In genomic region chr8:126360701-126361100, GRCm38 (mm10) we compare ENCODE assay signal across 25 mouse cellular contexts.
A peak's percentile ranks its signal among the peaks of the same experiment; 100 is the strongest.
DNase-seq lines count a peak whose midpoint lies in the region; ATAC-seq and TF ChIP-seq lines count a peak whose summit lies in the region.
"Had no signal": no experiment of that assay in that cellular context is flagged by ENCODE, and none has a peak within 500 bp of the region (broad histone marks: within the 10 kb centered on the region; RNA-seq: fewer than 3 reads in every experiment).

No protein-coding gene starts in this region.

- no peaks in the 10 kb centered on the region for H3K79me2 ChIP-seq in liver, adult 2 months (ENCODE audit: control insufficient read depth, insufficient read depth, low read length)
- H3K79me2 ChIP-seq in heart, adult 2 months (replicated peaks; ENCODE audit: control insufficient read depth, insufficient read depth, low read length) = no peaks in the 10 kb centered on the region

- no peaks in the 10 kb centered on the region for H3K9me3 ChIP-seq in liver, embryonic 11.5 days (ENCODE audit: control insufficient read depth, low read length)
- H3K9me3 ChIP-seq: embryonic facial prominence, embryonic 15.5 days; heart, embryonic 15.5 days; hindbrain, embryonic 13.5 days had no signal

- no peaks in the 10 kb centered on the region for H3K36me3 ChIP-seq in liver, adult 2 months (ENCODE audit: control insufficient read depth, insufficient read depth, low read length)
- H3K36me3 ChIP-seq in liver, embryonic 11.5 days (ENCODE audit: control insufficient read depth, insufficient read depth, low read length) = no peaks in the 10 kb centered on the region
- H3K36me3 ChIP-seq in heart, adult 2 months (ENCODE audit: control insufficient read depth, insufficient read depth, low read length) = no peaks in the 10 kb centered on the region
- H3K36me3 ChIP-seq: embryonic facial prominence, embryonic 12.5 days; embryonic facial prominence, embryonic 15.5 days; heart, embryonic 12.5 days; heart, embryonic 15.5 days; hindbrain, embryonic 10.5 days; hindbrain, embryonic 13.5 days had no signal

- no peak overlapping the region for H3K4me2 ChIP-seq in liver, embryonic 11.5 days
- H3K4me2 ChIP-seq: embryonic facial prominence, embryonic 12.5 days; embryonic facial prominence, embryonic 15.5 days; heart, embryonic 12.5 days; heart, embryonic 15.5 days; hindbrain, embryonic 13.5 days had no signal

- H3K27me3 ChIP-seq in liver, adult 2 months (ENCODE audit: control insufficient read depth, insufficient read depth, low read length) = no peaks in the 10 kb centered on the region
- no peaks in the 10 kb centered on the region for H3K27me3 ChIP-seq in liver, embryonic 11.5 days (replicated peaks; ENCODE audit: control insufficient read depth, insufficient read depth, low read length)
- no peaks in the 10 kb centered on the region for H3K27me3 ChIP-seq in heart, adult 2 months (ENCODE audit: control insufficient read depth, insufficient read depth, low read length)
- H3K27me3 ChIP-seq: embryonic facial prominence, embryonic 12.5 days; embryonic facial prominence, embryonic 15.5 days; heart, embryonic 12.5 days; heart, embryonic 15.5 days; hindbrain, embryonic 13.5 days had no signal

- ATAC-seq in liver, embryonic 11.5 days (replicated peaks; ENCODE audit: low FRiP score) = no peak
- ATAC-seq: CD4-positive, CD25-positive, alpha-beta regulatory T cell, adult 4 months; forebrain, embryonic 14.5 days; forebrain, postnatal 0 days had no signal

- no peak for TF ChIP-seq POLR2A in liver, adult 2 months (IDR thresholded peaks at IDR 0.05; ENCODE audit: extremely low read depth, insufficient read depth, low read length)
- TF ChIP-seq POLR2A in lung, adult 2 months (IDR thresholded peaks at IDR 0.05; ENCODE audit: borderline replicate concordance, extremely low read depth, low read depth, low read length) = no peak
- no peak for TF ChIP-seq POLR2A in heart, adult 2 months (IDR thresholded peaks at IDR 0.05; ENCODE audit: insufficient read depth, low read depth, low read length)

- no peaks in the 10 kb centered on the region for H3K4me1 ChIP-seq in liver, adult 2 months (ENCODE audit: control insufficient read depth, insufficient read depth, low read length)
- no peaks in the 10 kb centered on the region for H3K4me1 ChIP-seq in liver, embryonic 11.5 days (replicated peaks; ENCODE audit: control insufficient read depth, insufficient read depth, low read length)
- no peaks in the 10 kb centered on the region; the same call in 1 of the 2 replicates for H3K4me1 ChIP-seq in lung, adult 2 months (ENCODE audit: control insufficient read depth, insufficient read depth, low read length)
- no peaks in the 10 kb centered on the region for H3K4me1 ChIP-seq in heart, adult 2 months (ENCODE audit: control insufficient read depth, insufficient read depth, low read length)
- H3K4me1 ChIP-seq: embryonic facial prominence, embryonic 12.5 days; embryonic facial prominence, embryonic 15.5 days; heart, embryonic 12.5 days; heart, embryonic 15.5 days had no signal

- intact Hi-C loops in heart, adult 2 months (cut with DNase I) = no loop called here

- WGBS in liver, adult 2 months = 50% methylated on average over 5 of the region's 5 CpGs
- WGBS in liver, embryonic 11.5 days = 68% methylated on average over 5 of the region's 5 CpGs
- 48% methylated on average over 5 of the region's 5 CpGs for WGBS in lung, adult 2 months
- 73% methylated on average over 5 of the region's 5 CpGs for WGBS in heart, adult 2 months

- no peak overlapping the region for H3K27ac ChIP-seq in liver, adult 2 months (replicated peaks; ENCODE audit: insufficient read depth, low read depth, low read length)
- no peak overlapping the region for H3K27ac ChIP-seq in liver, embryonic 11.5 days (ENCODE audit: low read depth, low read length)
- H3K27ac ChIP-seq in heart, adult 2 months = no peak overlapping the region
- H3K27ac ChIP-seq: embryonic facial prominence, embryonic 12.5 days; embryonic facial prominence, embryonic 15.5 days; gastrocnemius, adult 2 months; heart, embryonic 15.5 days; hindbrain, embryonic 10.5 days; hindbrain, embryonic 13.5 days had no signal

- no peak overlapping the region for H3K9ac ChIP-seq in liver, adult 2 months (ENCODE audit: low read depth, low read length)
- H3K9ac ChIP-seq in liver, embryonic 11.5 days (ENCODE audit: low read depth, low read length) = no peak overlapping the region
- H3K9ac ChIP-seq in heart, adult 2 months (ENCODE audit: low read depth, low read length) = no peak overlapping the region
- H3K9ac ChIP-seq: embryonic facial prominence, embryonic 12.5 days; embryonic facial prominence, embryonic 15.5 days; forebrain, postnatal 0 days; heart, embryonic 12.5 days; heart, embryonic 15.5 days; hindbrain, embryonic 13.5 days had no signal

- H3K4me3 ChIP-seq in liver, adult 2 months (ENCODE audit: insufficient read depth, low read depth, low read length) = no peak overlapping the region
- no peak overlapping the region for H3K4me3 ChIP-seq in liver, embryonic 11.5 days (ENCODE audit: low read depth, low read length)
- H3K4me3 ChIP-seq in lung, adult 2 months (replicated peaks; ENCODE audit: extremely low read depth, low read depth, low read length) = no peak overlapping the region
- no peak overlapping the region for H3K4me3 ChIP-seq in heart, adult 2 months
- H3K4me3 ChIP-seq: embryonic facial prominence, embryonic 12.5 days; embryonic facial prominence, embryonic 15.5 days; gastrocnemius, adult 2 months; heart, embryonic 12.5 days; heart, embryonic 15.5 days; hindbrain, embryonic 10.5 days; hindbrain, embryonic 13.5 days had no signal

- TF ChIP-seq EP300 in heart, adult 2 months (IDR thresholded peaks at IDR 0.05; ENCODE audit: insufficient read depth, low read depth, low read length) = no peak

- DNase-seq in liver, adult 2 months (ENCODE audit: extremely low read depth, low read depth, low spot score) = peak; percentile 46
- DNase-seq in liver, embryonic 11.5 days (ENCODE audit: low spot score) = no peak
- DNase-seq in lung, adult 18-20 months = peak; percentile 24 to 52
- no peak for DNase-seq in lung, adult 2 months
- peak; percentile 35 for DNase-seq in lung, postnatal 25 days (ENCODE audit: low spot score)
- DNase-seq in lung, postnatal 4 days = no peak
- peak; percentile 45 for DNase-seq in lung, postnatal 36 days
- DNase-seq in heart, adult 2 months = no peak
- DNase-seq: cerebellum, adult 18-20 months; cerebellum, adult 9-10 months; cerebellum, postnatal 14 days; forebrain, postnatal 0 days; gastrocnemius, adult 2 months; gastrocnemius, postnatal 14 days; heart, adult 11 months; heart, postnatal 10 days; heart, postnatal 36 days had no signal

- no peak for TF ChIP-seq CTCF in liver, adult 2 months (IDR thresholded peaks at IDR 0.05; ENCODE audit: low read depth, low read length)
- TF ChIP-seq CTCF in lung, adult 2 months (IDR thresholded peaks at IDR 0.05; ENCODE audit: insufficient read depth, low read length) = no peak
- no peak for TF ChIP-seq CTCF in heart, adult 2 months (IDR thresholded peaks at IDR 0.05)

Comparison
In these comparisons a context has a peak if more than half of its experiments do, and no peak if none do; other contexts are left out.
1. DNase-seq: peak in liver, adult 2 months (single experiment), lung, adult 18-20 months (2 of 2), lung, postnatal 25 days (single experiment) and lung, postnatal 36 days (single experiment); none in liver, embryonic 11.5 days (single experiment), lung, adult 2 months (single experiment), lung, postnatal 4 days (0 of 2) and heart, adult 2 months (0 of 2).